Mouse (Mus musculus) heart, adult 11 months (tissue): ENCODE measurements around the gene Olfr826.
A peak's percentile ranks its signal among the peaks of the same experiment; 100 is the strongest.
"Not testable (repeated sequence)": the region's sequence is repeated elsewhere in the genome, so short reads cannot be mapped to it uniquely, and the experiment has no call there.

Experiments used
- DNase-seq: peaks from one replicate; pipeline ENCODE4 v3.0.0; 2022

Gene Olfr826

GRCm38 (mm10) chr10:130184086-130184485, at the start of gene Olfr826:
TSS of gene Olfr826 (minus strand) at chr10:130184186.
- DNase-seq = no peak

GRCm38 (mm10) chr10:130232117-130232516, 48.1 kb upstream of the Olfr826 start:
- peak; percentile 52 for DNase-seq

- DNase-seq = no peak
These were observed 45.6 kb upstream of the Olfr826 start for GRCm38 (mm10) chr10:130229584-130229983.

- DNase-seq = no peak
These were observed 44.3 kb upstream of the Olfr826 start for GRCm38 (mm10) chr10:130228246-130228645.

GRCm38 (mm10) chr10:130225034-130225433, 41.0 kb upstream of the Olfr826 start:
- DNase-seq = no peak

- no peak for DNase-seq
These were observed 30.3 kb upstream of the Olfr826 start, which contains the start of gene Olfr827 for GRCm38 (mm10) chr10:130214303-130214702. TSS of gene Olfr827 (minus strand) at chr10:130214403.

GRCm38 (mm10) chr10:130166666-130167065, 17.3 kb downstream of the Olfr826 start, which contains the start of gene Olfr825:
TSS of gene Olfr825 (minus strand) at chr10:130166766.
- DNase-seq = no peak

GRCm38 (mm10) chr10:130165196-130165595, 18.8 kb downstream of the Olfr826 start:
- DNase-seq = no peak

- no peak for DNase-seq
These were observed 39.9 kb downstream of the Olfr826 start for GRCm38 (mm10) chr10:130144121-130144520.

- not testable (repeated sequence) for DNase-seq
These were observed 41.5 kb downstream of the Olfr826 start for GRCm38 (mm10) chr10:130142481-130142880.

- DNase-seq = peak; percentile 4
These were observed 49.2 kb downstream of the Olfr826 start for GRCm38 (mm10) chr10:130134811-130135210.

- DNase-seq = not testable (repeated sequence)
These were observed 54.1 kb downstream of the Olfr826 start, which contains the start of gene Olfr824 for GRCm38 (mm10) chr10:130129900-130130299. TSS of gene Olfr824 (minus strand) at chr10:130130000.
